Mouse (Mus musculus): ENCODE results near the gene Arl8a. TPM values are rescaled to one million over a fixed set of nuclear protein-coding genes. Genes with fewer than 3 reads are reported as not detected.

The Arl8a gene
- polyA plus RNA-seq, 1 experiment from 2014 or later: 47.0 TPM

DNA sequence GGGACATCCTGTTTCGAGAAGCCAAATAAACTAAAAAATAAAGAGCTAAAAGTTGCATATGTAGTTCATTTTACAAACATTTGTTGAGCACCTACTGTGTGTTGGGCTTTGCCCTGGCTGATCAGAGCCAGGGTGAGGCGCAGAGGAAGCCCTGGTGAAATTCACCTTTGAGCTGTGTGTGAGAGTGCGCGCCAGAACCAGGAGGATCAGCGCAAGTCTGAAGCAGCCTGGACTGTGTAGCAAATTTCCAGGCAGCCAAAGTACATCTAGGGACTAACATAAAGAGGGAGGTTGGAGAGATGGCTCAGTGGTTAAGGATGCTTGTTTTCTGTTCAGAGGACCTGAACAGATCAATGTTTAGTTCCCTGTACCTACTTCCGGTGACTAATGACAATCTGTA lies 26.7 kb downstream of the Arl8a start:
- Histone ChIP-seq H3K4me1 (peaks cover 13% of the 10 kb centered on the region), H3K27me3 (no peaks in the 10 kb centered on the region), H3K4me3 (no peak overlapping the region), H3K9me3 (no peaks in the 10 kb centered on the region), H3K27ac (no peak overlapping the region), H3K36me3 (no peaks in the 10 kb centered on the region), H3K4me2 (no peak overlapping the region), H3K9ac (no peak overlapping the region)
- ATAC-seq (ENCODE audit: borderline replicate concordance, extremely low read depth, low FRiP score, low TSS enrichment): no peak
- 85% methylated on average over 6 of the region's 6 CpGs for WGBS

DNA sequence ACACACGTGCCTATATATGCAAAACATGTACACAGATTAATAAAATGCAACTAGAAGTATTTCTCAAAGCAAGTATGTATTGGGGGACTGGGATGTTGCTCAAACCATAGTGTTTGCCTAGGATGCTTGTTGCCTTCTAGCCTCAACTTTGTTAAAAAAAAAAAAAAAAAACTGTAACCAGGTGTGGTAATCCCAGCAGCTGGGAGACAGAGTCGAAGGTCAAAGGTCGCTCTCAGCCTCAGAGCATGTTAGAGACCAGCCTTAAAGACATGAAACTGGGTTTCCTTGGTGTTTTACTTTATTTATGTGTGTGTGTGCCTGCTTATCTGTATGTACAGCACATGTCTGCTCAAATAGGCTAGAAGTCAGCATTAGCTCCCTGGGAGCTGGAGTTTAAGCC lies 28.6 kb downstream of the Arl8a start:
- Histone ChIP-seq H3K4me3 (no peak overlapping the region), H3K9ac (no peak overlapping the region), H3K4me2 (no peak overlapping the region), H3K4me1 (peaks cover 4% of the 10 kb centered on the region), H3K27ac (no peak overlapping the region), H3K27me3 (no peaks in the 10 kb centered on the region), H3K9me3 (no peaks in the 10 kb centered on the region), H3K36me3 (no peaks in the 10 kb centered on the region)
- ATAC-seq (ENCODE audit: borderline replicate concordance, extremely low read depth, low FRiP score, low TSS enrichment): no peak
- WGBS: 59% methylated on average over 3 of the region's 3 CpGs

DNA sequence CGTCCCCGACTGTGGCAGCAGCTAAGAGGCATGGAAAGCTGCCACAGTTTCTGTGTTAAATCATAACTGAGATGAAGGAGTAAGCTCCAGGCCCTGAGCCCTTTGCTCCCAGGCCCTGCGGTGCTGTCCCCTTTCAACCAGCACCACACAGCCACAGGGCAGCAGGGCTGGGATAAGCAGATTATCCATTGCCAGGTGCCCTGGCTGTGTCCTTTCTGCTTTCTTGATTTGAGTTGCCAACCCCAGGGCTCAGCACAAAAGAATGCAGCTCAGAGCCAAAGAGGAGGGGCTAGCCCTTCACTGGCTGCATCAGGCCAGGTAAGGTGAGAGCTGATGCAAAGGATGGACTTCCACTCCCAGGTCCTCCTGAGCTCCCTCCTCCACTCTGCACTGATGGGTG lies 31.1 kb downstream of the Arl8a start:
- Histone ChIP-seq H3K36me3 (no peaks in the 10 kb centered on the region), H3K4me1 (no peaks in the 10 kb centered on the region), H3K4me3 (no peak overlapping the region), H3K27ac (no peak overlapping the region), H3K9me3 (no peaks in the 10 kb centered on the region), H3K27me3 (no peaks in the 10 kb centered on the region), H3K9ac (no peak overlapping the region), H3K4me2 (no peak overlapping the region)
- ATAC-seq (ENCODE audit: borderline replicate concordance, extremely low read depth, low FRiP score, low TSS enrichment): no peak
- WGBS: 88% methylated on average over 3 of the region's 3 CpGs

DNA sequence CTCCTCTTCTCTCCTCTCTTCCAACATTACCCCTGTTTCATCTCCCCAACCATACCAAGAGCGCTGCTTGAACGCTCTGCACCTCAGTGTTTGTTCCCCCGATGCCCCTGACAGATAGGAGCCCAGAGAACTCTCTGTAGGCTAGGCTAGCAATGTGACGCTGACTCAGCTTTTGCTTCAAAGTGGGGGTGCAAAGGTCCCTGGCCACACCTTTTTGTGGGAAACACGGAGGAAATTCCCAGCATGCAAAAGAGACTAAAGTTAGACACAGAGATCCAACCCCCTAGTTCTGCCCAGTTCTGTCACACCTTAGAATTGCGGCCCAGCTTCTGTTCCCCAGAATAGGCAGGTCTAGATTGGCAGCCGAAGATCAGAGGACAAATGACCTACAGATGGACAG lies 32.2 kb downstream of the Arl8a start:
- ATAC-seq (ENCODE audit: borderline replicate concordance, extremely low read depth, low FRiP score, low TSS enrichment): no peak
- Histone ChIP-seq H3K4me2 (no peak overlapping the region), H3K27ac (no peak overlapping the region), H3K9me3 (no peaks in the 10 kb centered on the region), H3K9ac (no peak overlapping the region), H3K36me3 (no peaks in the 10 kb centered on the region), H3K4me3 (no peak overlapping the region), H3K27me3 (no peaks in the 10 kb centered on the region), H3K4me1 (no peaks in the 10 kb centered on the region)
- WGBS: 75% methylated on average over 7 of the region's 7 CpGs

DNA sequence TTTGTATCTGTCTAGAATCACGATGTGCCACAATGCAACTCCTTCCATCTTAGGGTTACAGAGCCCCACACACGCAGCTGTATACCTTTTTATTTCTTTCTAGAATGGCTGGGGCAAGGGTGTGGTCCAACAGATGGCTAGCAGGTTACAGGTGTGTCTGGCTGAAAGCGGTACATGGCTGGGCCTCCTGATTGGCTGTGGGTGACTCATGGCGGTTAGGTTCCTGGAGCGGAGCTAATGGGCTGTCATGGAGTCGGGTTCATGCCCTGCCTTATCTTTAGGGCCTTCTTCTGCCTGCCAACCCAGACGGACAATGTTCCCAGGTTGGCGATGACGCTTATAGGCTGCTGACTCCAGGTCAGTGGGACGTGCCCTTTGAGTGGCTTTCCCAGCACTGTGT lies 34.2 kb downstream of the Arl8a start:
- H3K9me3 ChIP-seq: no peaks in the 10 kb centered on the region
- no peaks in the 10 kb centered on the region for H3K4me1 ChIP-seq
- H3K9ac ChIP-seq: no peak overlapping the region
- H3K36me3 ChIP-seq: no peaks in the 10 kb centered on the region
- ATAC-seq (ENCODE audit: borderline replicate concordance, extremely low read depth, low FRiP score, low TSS enrichment): no peak
- no peaks in the 10 kb centered on the region for H3K27me3 ChIP-seq
- no peak overlapping the region for H3K4me3 ChIP-seq
- H3K27ac ChIP-seq: no peak overlapping the region
- H3K4me2 ChIP-seq: no peak overlapping the region
- 55% methylated on average over 10 of the region's 10 CpGs for WGBS

DNA sequence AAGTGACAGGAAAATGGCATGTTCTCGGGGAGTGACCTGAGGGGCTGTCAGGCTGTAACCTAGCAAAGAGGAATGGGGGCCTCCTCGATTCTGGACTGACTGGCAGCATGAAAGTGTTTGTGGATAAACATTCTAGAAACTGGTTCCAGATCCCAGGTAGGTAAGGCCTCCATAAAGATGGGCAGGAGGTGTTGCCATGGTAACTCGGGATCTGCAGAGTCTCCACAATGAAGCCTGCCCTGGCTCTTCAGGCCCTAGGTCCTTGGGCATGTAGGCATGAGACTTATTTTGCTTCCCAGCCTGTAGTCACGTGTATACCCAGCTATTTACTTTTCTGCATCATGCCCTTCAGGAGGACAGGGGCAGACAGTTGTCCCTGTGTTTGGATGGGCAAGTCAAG lies 34.7 kb downstream of the Arl8a start:
- no peak for ATAC-seq (ENCODE audit: borderline replicate concordance, extremely low read depth, low FRiP score, low TSS enrichment)
- no peaks in the 10 kb centered on the region for H3K9me3 ChIP-seq
- 47% methylated on average over 4 of the region's 4 CpGs for WGBS
- no peak overlapping the region for H3K27ac ChIP-seq
- H3K4me3 ChIP-seq: no peak overlapping the region
- H3K4me2 ChIP-seq: no peak overlapping the region
- H3K36me3 ChIP-seq: no peaks in the 10 kb centered on the region
- H3K4me1 ChIP-seq: no peaks in the 10 kb centered on the region
- H3K27me3 ChIP-seq: no peaks in the 10 kb centered on the region
- H3K9ac ChIP-seq: no peak overlapping the region

DNA sequence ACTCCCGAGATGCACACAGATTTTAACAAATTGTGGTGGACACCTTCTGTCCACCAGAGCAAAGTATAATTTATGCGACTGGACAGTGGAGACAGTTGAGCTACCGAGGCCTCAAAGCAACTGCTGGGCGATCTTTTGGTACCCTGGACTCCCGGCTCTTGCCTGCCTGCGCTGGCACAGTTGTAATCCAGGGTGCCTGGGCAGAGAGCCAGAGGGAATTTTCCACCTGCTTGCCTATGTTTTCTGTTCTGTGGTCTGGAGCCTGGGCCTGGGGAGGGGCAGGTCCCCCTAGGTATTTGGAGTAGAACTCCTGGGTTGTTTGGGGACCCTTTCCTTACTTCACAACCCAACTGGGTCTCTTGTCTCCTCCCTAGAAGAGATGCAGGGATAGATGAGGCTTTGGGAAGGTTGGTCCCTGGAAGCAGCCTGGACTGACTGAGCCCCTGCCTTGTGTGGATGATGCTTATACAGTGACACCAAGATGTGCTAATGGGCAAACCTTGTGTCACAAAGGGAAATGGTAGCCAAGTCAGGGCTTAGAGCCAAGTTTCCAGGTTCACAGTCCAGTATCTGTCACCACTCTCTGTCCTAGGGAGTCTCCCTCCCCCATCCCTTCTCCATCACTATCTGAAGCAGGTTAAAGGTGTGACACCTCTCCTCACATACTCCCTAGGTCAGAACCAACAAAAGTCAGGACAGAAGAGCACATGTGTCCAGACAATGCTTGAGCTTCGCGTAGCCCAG lies 35.4 kb downstream of the Arl8a start:
- no peak for ATAC-seq (ENCODE audit: borderline replicate concordance, extremely low read depth, low FRiP score, low TSS enrichment)
- no peaks in the 10 kb centered on the region for H3K36me3 ChIP-seq
- no peaks in the 10 kb centered on the region for H3K9me3 ChIP-seq
- no peak overlapping the region for H3K27ac ChIP-seq
- 71% methylated on average over 8 of the region's 8 CpGs for WGBS
- H3K9ac ChIP-seq: no peak overlapping the region
- H3K27me3 ChIP-seq: no peaks in the 10 kb centered on the region
- no peak overlapping the region for H3K4me3 ChIP-seq
- no peak overlapping the region for H3K4me2 ChIP-seq
- H3K4me1 ChIP-seq: no peaks in the 10 kb centered on the region

DNA sequence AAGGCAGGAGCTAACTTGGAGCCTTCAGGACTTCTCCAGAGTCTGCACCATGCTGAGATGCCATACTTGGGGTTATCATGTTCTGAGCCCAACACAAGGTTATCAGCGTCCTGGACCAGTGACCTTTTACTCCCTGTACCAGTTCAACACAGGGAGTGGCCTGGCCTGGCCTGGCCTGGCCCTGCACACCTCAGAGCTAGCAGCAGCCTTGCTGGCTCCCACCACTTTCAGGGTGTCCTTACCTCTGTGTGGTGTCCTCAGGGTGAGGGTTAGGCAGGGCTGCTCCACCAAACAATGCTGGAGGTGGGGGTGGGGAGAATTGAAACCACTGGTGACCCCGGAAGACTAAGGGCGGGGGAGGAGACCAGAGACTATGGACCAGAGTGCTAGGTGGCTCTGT lies 36.4 kb downstream of the Arl8a start:
- no peak for ATAC-seq (ENCODE audit: borderline replicate concordance, extremely low read depth, low FRiP score, low TSS enrichment)
- Histone ChIP-seq H3K27me3 (no peaks in the 10 kb centered on the region), H3K4me3 (no peak overlapping the region), H3K9ac (no peak overlapping the region), H3K36me3 (no peaks in the 10 kb centered on the region), H3K4me2 (no peak overlapping the region), H3K4me1 (no peaks in the 10 kb centered on the region), H3K27ac (no peak overlapping the region), H3K9me3 (no peaks in the 10 kb centered on the region)
- 44% methylated on average over 3 of the region's 3 CpGs for WGBS

DNA sequence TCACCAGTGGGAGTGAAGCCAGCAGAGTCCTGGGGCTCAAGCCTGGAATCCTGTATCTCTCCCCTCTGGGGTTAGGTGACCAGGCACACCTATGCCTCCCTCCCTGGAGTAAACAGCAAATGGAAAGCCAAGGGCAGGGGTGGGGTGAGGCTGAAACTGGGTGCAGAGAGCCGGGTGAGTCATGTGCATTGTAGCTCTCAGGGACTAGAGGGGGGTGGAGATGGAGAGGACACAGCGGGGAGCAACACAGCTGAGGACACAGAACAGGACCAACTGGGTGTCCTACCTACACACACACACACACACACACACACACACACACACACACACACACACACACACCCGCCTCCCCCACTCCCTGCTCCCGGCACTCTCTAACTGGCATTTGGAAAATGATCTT lies 36.8 kb downstream of the Arl8a start:
- no peak overlapping the region for H3K9ac ChIP-seq
- no peak overlapping the region for H3K4me2 ChIP-seq
- H3K4me1 ChIP-seq: no peaks in the 10 kb centered on the region
- H3K27me3 ChIP-seq: no peaks in the 10 kb centered on the region
- ATAC-seq (ENCODE audit: borderline replicate concordance, extremely low read depth, low FRiP score, low TSS enrichment): 0 out of 2 replicates have a peak, but pooled peaks have one; percentile 46
- WGBS: 55% methylated on average over 4 of the region's 4 CpGs
- H3K9me3 ChIP-seq: no peaks in the 10 kb centered on the region
- H3K4me3 ChIP-seq: no peak overlapping the region
- H3K36me3 ChIP-seq: no peaks in the 10 kb centered on the region
- H3K27ac ChIP-seq: no peak overlapping the region

DNA sequence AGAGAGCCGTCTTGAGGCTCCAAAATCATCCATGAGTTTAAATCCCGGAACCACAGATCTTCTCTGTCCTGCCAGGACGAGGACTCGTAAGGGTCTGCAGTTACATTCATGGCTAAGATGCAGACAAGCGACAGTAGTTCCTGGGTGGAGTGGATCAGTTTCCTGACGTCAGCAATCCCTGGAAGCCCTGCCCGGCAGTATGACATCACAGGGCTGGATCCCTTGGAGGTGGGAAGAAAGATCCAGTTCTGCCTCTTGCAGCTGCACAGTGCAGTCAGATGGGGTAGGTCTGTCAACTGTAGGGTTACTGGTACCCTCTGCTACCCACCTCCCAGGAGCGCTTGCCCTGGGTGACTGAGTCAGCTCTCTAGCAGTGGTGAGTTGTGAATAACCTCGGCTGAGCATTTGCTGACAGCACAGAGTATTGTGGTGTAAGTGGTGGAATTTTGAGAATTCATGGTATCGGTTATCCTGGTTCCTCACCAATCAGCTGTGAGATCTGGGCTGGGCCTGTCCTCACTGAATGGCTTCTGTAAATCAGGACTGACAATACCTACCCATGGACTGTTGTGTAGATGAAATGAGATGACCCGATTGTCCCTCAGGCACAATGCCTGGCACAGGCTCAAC lies 37.4 kb downstream of the Arl8a start:
- no peaks in the 10 kb centered on the region for H3K4me1 ChIP-seq
- 52% methylated on average over 11 of the region's 11 CpGs for WGBS
- H3K27me3 ChIP-seq: no peaks in the 10 kb centered on the region
- no peak overlapping the region for H3K4me2 ChIP-seq
- ATAC-seq (ENCODE audit: borderline replicate concordance, extremely low read depth, low FRiP score, low TSS enrichment): no peak
- no peaks in the 10 kb centered on the region for H3K36me3 ChIP-seq
- no peak overlapping the region for H3K9ac ChIP-seq
- no peak overlapping the region for H3K27ac ChIP-seq
- no peak overlapping the region for H3K4me3 ChIP-seq
- H3K9me3 ChIP-seq: no peaks in the 10 kb centered on the region

DNA sequence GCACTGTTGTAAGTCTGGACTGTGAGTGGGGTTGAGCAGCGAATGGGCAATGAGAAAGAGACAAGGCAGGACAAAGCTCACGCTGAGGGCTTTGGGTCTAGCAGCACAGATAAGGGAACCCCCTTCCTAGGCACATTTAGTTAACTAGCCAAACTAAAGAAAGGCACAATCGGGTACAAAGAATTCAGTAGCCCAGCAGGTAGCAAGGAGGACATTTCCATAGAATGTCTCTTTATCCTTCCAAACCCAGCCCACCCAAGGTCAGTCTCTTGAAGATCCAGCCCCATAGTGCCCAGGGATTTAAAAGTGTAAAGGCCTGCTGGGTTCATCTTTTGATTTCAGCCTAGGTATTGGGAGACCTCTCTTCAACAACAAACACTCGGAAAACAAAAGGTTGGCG lies 39.3 kb downstream of the Arl8a start:
- H3K36me3 ChIP-seq: no peaks in the 10 kb centered on the region
- H3K9ac ChIP-seq: no peak overlapping the region
- no peak overlapping the region for H3K27ac ChIP-seq
- H3K27me3 ChIP-seq: no peaks in the 10 kb centered on the region
- H3K4me2 ChIP-seq: no peak overlapping the region
- 55% methylated on average over 5 of the region's 5 CpGs for WGBS
- no peaks in the 10 kb centered on the region for H3K4me1 ChIP-seq
- no peak overlapping the region for H3K4me3 ChIP-seq
- H3K9me3 ChIP-seq: no peaks in the 10 kb centered on the region
- no peak for ATAC-seq (ENCODE audit: borderline replicate concordance, extremely low read depth, low FRiP score, low TSS enrichment)

DNA sequence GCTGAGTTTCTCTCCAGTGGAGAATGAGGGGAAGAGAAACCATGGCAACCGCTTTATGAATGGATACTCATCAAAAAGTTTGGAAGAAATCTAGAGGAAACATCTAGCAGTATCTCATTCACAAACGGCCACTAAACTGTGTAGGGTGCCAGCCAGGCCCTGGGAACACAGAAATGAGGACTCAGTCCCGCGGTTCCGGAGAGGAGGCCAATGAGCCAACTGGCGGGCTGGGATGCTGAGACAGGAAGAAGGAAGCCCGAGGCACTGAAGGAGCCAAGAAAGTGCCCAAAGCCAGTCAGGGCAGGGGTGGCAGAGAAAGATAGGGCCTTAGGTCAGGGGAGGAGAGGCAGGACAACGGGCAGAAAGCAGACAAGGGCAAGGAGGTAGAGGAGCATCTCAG lies 39.8 kb downstream of the Arl8a start:
- no peaks in the 10 kb centered on the region for H3K4me1 ChIP-seq
- no peaks in the 10 kb centered on the region for H3K36me3 ChIP-seq
- H3K4me3 ChIP-seq: no peak overlapping the region
- ATAC-seq (ENCODE audit: borderline replicate concordance, extremely low read depth, low FRiP score, low TSS enrichment): no peak
- no peak overlapping the region for H3K27ac ChIP-seq
- no peaks in the 10 kb centered on the region for H3K9me3 ChIP-seq
- H3K9ac ChIP-seq: no peak overlapping the region
- H3K4me2 ChIP-seq: no peak overlapping the region
- H3K27me3 ChIP-seq: no peaks in the 10 kb centered on the region
- 37% methylated on average over 8 of the region's 8 CpGs for WGBS

Measured in lung, embryonic 15.5 days (tissue).